Mouse (Mus musculus) ES-CJ7 (cell line): ENCODE data around the gene Ccdc126.

Source experiments
- DNase-seq: peaks from one replicate; pipeline ENCODE4 v3.0.0; 2011; ENCODE audit warnings: low read depth, low spot score

Ccdc126 gene

DNA sequence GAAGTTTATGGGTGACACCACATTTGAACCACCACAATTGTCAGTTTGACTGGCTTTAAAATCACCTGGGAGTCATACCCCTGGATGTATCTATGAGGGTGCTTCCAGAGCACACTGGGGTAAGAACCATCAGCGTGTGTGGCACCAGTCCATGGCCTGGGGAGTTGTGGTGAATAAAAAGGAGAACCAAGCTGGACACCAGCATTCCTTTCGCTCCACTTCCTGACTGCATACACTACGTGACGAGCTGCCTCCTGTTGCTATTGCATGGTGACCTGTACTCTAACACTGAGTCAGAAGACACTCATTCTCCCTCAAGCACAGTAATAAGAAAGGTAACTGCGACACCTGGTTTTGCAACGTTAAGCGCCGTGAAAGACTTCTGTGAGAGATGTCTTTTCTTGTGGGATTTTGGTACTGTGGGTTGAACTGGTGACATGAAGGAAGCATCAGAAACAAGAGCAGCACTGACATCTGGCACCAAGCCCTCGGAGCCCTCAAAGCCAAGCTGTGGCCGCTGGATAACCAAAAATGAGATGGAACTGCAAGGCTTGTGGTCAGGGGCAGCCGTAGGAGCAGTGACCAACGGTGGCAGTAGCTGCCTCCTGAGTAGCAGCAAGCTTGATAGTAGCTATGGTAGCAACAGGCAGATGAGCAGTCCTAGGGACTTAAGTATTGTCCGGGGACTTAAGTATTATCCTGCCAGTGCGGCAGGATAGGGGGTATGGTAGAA lies 24.8 kb downstream of the Ccdc126 start:
- DNase-seq = no peak

DNA sequence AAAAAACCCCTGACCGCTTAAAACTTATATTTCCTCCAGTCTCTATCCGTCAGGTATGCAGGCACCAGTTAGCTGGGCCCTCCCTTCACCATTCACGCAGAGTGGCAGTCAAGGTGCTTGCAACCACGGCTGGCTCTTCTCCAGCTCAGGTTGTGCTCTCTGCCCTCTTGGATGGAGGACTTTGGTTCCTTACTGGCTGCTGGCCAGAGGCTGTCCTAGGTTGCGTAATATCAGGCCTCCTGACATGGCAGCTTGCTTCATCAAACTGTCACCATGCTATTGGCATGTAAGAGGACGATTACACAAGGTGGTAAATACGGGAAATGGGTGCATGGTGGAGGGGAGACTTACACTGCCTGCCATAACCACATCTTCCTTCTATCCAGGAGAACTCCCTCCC lies 30.8 kb downstream of the Ccdc126 start:
- DNase-seq = no peak

DNA sequence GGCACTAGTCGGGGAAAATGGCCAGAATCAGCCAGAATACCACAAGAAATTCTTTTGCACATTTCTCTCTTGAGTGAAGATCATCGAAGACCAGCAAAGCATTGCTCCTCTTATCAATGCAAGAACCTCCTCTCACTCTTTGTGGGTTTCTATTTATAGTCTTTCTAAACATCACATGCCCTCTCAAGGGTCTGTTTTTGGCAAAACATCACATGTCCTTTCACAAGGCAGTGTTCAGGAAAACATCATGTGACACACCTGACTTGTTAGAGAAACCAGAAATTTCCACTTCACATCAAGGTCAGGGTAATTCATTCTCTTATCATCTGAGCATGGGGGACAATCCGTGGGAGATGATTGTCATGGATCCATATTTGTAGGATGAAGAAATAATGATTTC lies 35.5 kb downstream of the Ccdc126 start:
- DNase-seq = no peak

DNA sequence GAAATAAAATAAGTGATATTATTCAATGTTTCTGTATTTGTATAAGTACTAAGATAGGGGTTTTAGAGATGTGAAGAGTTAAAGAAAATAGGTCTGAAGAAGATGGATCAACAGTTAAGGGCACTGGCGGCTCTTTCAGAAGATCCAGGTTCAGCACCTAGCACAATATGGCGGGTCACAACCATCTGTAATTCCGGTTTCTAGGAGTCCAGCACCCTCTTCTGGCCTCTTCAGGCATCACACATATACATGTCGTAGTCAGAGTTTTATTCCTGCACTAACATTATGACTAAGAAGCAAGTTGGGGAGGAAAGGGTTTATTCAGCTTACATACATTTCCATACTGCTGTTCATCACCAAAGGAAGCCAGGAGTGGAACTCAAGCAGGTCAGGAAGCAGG lies 36.1 kb downstream of the Ccdc126 start:
- peak; percentile 80 for DNase-seq

DNA sequence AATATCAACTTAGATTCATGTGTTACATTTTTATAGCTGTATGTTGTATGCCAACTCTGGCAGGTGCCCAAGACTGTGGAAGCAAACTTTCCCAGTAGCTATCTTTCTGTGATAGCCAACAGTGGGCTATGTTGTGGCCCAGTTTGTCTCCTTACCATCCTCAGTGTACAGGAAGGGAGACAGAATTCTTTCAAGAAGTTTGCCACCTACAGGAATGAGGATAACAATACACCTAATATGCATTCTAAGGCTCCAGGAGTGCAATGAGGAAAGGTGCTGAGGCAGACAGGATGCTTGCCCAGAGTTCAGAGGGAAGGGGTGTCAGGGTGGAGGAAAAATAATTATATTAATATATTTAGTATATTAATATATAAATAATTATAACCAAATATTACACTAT lies 41.3 kb downstream of the Ccdc126 start:
- peak; percentile 44 for DNase-seq

DNA sequence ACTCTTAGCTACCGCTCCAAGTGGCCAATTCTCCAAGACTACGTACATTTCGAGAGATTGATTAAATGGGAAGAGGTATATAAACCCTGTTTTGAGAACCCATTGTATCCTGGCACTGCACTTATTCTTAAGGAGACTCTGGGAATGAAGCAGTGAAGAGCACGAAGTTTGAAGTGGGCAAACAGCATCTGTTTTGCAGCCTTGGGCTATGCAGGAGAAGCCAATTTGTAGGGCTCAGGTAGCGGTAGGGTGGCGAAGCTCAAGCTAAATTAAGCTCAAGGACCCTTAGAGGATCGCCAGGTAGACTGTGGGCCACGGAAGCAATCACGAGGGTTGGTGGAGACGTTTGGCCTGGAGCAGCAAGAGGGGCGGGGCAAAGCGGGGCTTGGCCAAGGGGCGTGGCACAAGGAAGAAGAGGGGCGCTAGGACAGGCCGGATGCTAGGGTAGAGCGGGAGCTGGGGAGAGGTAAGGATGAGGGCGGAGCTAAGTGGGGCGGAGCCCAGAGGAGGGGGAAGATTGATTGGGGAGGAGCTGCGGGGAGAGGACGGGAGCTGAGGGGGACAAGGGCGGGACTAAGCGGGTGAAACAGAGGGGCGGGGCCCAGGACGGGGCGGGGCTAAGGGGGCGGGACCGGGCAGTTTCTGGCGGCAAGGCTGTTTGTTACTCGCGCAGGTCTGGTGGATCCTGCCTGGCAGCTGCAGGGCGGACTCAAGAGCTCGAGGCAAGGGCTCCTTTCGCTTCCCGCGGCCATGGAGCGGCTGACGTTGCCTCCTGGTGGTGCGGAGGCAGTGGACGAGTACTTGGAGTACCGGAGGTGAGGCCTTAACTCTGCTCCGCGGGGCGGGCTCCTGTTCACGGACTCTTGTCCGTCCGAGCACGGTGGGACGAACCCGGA lies 48.3 kb downstream of the Ccdc126 start, which contains the start of gene Fam221a:
Gene Fam221a, plus strand, starts transcription at position 581 of the 896 bp plus-strand sequence.
- DNase-seq = peak; percentile 99

DNA sequence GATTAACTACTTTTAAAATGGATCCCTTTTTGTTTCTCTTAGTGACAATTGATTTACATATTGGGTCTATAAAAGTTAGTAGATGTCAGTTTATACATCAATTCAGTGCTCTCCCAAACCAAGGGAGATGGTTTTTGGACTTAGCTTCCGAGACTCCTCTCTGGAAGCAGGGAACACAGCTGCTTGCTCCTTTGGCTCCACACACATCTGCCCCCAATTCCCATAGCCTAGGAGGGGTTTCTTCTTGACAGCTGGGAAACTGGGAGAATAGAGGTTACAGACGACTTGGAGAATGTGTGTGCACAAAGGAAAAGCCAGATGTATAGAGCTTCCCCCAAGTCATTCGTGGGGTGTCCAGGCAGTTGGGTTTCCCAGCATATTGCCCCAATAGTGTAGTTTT lies 49.1 kb downstream of the Ccdc126 start:
- no peak for DNase-seq

DNA sequence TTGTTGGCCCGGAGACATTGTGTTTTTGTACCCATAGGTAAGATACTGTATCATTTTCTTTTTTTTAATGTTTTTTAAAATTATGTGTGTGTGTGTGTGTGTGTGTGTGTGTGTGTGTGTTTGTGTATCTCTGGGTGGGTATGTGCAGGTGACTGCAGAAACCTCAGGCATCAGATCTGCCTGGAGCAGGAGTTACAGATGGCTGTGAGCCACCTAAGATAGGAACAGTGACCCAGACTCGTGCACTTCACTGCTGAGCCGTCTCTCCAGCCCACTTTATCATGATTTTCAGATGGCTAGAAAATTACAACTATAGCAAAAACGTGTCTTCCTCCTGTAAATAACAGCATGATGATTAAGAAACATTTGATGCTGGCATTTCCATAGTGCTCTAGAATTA lies 53.6 kb downstream of the Ccdc126 start:
- no peak for DNase-seq

DNA sequence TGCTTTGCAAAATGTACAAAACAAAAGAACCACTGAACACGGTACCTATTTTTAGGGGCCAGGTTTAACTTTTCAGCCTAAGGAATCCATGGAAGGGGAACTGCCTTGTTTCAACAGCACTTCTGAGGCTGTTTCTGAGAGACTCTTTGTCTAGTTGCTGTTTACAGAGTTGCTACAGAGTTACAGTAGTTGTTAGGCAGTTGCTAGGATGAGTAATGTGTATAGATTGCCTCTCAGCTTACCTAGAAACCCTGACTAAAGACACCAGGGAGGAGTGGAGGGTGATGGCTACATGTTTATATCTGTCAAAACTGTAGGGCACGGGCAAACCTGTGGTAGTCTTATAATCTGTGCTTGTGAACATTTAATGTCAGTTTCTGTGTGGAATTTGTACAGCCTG lies 54.9 kb downstream of the Ccdc126 start:
- no peak for DNase-seq

DNA sequence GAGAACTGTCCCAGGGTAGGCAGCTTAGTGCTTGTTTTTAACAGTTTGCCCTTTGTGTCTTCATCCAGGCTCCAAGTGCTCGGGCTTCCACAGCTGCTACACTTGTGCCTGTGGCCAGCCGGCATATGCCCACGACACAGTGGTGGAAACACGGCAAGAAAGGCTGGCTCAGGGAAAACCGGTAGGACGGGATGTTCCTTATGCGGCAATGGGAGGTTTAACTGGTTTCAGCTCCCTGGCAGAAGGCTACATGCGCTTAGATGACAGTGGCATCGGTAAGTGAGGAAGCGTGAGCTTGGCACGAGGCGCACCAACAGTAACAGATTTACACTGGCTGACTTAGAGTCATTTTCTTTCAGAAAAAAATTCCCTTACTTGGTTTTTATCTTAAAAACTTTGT lies 59.3 kb downstream of the Ccdc126 start:
- no peak for DNase-seq
